Mouse (Mus musculus) skeletal muscle tissue, adult 2 months (tissue): Measurements from ENCODE around the gene Camta1.
"Not testable (repeated sequence)": the region's sequence is repeated elsewhere in the genome, so short reads cannot be mapped to it uniquely, and the experiment has no call there.

Experiments used
- DNase-seq: peaks from one replicate; pipeline ENCODE4 v3.0.0-alpha.2; 2012; ENCODE audit warnings: low read depth, low spot score

Gene Camta1

GRCm38 (mm10) chr4:150902062-150902461 lies 959.6 kb downstream of the Camta1 start:
- peak; percentile 94 for DNase-seq

- DNase-seq = peak; percentile 91
Measured at GRCm38 (mm10) chr4:150901651-150902050, 960.0 kb downstream of the Camta1 start.

GRCm38 (mm10) chr4:150900486-150900885 lies 961.2 kb downstream of the Camta1 start:
- DNase-seq = no peak

- peak; percentile 68 for DNase-seq
Measured at GRCm38 (mm10) chr4:150898716-150899365, 962.8 kb downstream of the Camta1 start.

- no peak for DNase-seq
Measured at GRCm38 (mm10) chr4:150896896-150897624, 964.6 kb downstream of the Camta1 start.

GRCm38 (mm10) chr4:150894718-150895501 lies 966.8 kb downstream of the Camta1 start:
- no peak for DNase-seq

GRCm38 (mm10) chr4:150891308-150891707 lies 970.4 kb downstream of the Camta1 start:
- no peak for DNase-seq

- no peak for DNase-seq
Measured at GRCm38 (mm10) chr4:150889955-150890315, 971.7 kb downstream of the Camta1 start.

- DNase-seq = no peak
Measured at GRCm38 (mm10) chr4:150889273-150889954, 972.3 kb downstream of the Camta1 start.

- no peak for DNase-seq
Measured at GRCm38 (mm10) chr4:150888492-150888891, 973.2 kb downstream of the Camta1 start.

- DNase-seq = no peak
Measured at GRCm38 (mm10) chr4:150887903-150888302, 973.8 kb downstream of the Camta1 start.

- no peak for DNase-seq
Measured at GRCm38 (mm10) chr4:150882632-150883031, 979.0 kb downstream of the Camta1 start.

GRCm38 (mm10) chr4:150880364-150880763 lies 981.3 kb downstream of the Camta1 start:
- DNase-seq = no peak

- no peak for DNase-seq
Measured at GRCm38 (mm10) chr4:150879631-150880030, 982.0 kb downstream of the Camta1 start.

GRCm38 (mm10) chr4:150875393-150875792 lies 986.3 kb downstream of the Camta1 start:
- no peak for DNase-seq

GRCm38 (mm10) chr4:150874416-150874815 lies 987.3 kb downstream of the Camta1 start:
- DNase-seq = not testable (repeated sequence)

- DNase-seq = no peak
Measured at GRCm38 (mm10) chr4:150872681-150873080, 989.0 kb downstream of the Camta1 start.

- peak; percentile 75 for DNase-seq
Measured at GRCm38 (mm10) chr4:150872139-150872651, 989.5 kb downstream of the Camta1 start.

- peak; percentile 86 for DNase-seq
Measured at GRCm38 (mm10) chr4:150871392-150872138, 990.1 kb downstream of the Camta1 start.

GRCm38 (mm10) chr4:150870963-150871391 lies 990.7 kb downstream of the Camta1 start:
- DNase-seq = no peak
